In the genomic region with DNA sequence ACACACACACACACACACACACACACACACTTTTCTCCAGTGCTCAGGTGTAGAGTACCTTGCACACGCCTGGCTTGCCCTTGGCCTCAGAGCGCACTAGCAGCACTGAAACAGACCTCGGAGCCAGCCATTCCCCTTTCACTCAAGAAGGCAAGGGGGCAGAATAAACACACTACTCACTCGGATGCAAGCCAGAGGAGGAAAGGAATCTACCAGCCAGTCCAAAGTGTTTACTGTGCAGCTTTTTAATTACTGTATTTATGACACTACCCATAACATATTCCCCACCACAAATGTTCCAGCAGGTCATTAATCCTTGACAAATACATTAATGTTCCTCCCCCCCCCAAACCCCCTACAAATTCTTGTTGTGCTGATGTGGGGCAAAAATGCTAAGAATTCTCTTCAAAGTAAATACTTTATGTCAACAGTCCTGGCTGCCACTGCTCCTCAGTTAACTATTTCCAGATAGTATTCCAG, we compare ENCODE assay signal across 11 mouse cellular contexts.
DNase-seq lines count a peak whose midpoint lies in the region; ATAC-seq and TF ChIP-seq lines count a peak whose summit lies in the region.
"Had no signal": no experiment of that assay in that cellular context is flagged by ENCODE, and none has a peak within 500 bp of the region (broad histone marks: within the 10 kb centered on the region; RNA-seq: fewer than 3 reads in every experiment).

No protein-coding gene starts in this region.

- peak overlapping the region; percentile 37; the same call in 1 of the 2 replicates for H3K27ac ChIP-seq in midbrain, embryonic 14.5 days (replicated peaks; ENCODE audit: low read depth, low read length)
- H3K27ac ChIP-seq in midbrain, embryonic 15.5 days: no peak overlapping the region
- H3K27ac ChIP-seq in kidney, adult 2 months (ENCODE audit: insufficient read depth, low read depth, low read length): peak overlapping the region; percentile 93

- H3K4me1 ChIP-seq in midbrain, embryonic 14.5 days (ENCODE audit: control insufficient read depth, insufficient read depth, low read length): peaks cover 10% of the 10 kb centered on the region
- H3K4me1 ChIP-seq in midbrain, embryonic 15.5 days: peaks cover 12% of the 10 kb centered on the region
- H3K4me1 ChIP-seq in kidney, adult 2 months (ENCODE audit: control insufficient read depth, insufficient read depth, low read length): peaks cover 42% of the 10 kb centered on the region

- 87% methylated on average over 4 of the region's 4 CpGs for WGBS in midbrain, embryonic 14.5 days
- WGBS in midbrain, embryonic 15.5 days: 71% methylated on average over 4 of the region's 4 CpGs
- 20% methylated on average over 4 of the region's 4 CpGs for WGBS in kidney, adult 2 months

- no peak for DNase-seq in midbrain, embryonic 14.5 days
- peak; percentile 86 for DNase-seq in kidney, adult 2 months
- peak; percentile 32 to 55 for DNase-seq in kidney, postnatal 4 days
- DNase-seq in embryo, embryonic 9.5 days (ENCODE audit: extremely low spot score): no peak
- no peak for DNase-seq in urinary bladder, adult 18-20 months (ENCODE audit: low spot score in 2 of 2)
- no peak for DNase-seq in layer of hippocampus, adult 9-11 months
- DNase-seq: gastrocnemius, postnatal 14 days; retina, postnatal 1 day; thymus, postnatal 36 days had no signal

- no peak overlapping the region for H3K9ac ChIP-seq in midbrain, embryonic 14.5 days (replicated peaks; ENCODE audit: low read length)
- H3K9ac ChIP-seq in midbrain, embryonic 15.5 days: no peak overlapping the region

- H3K4me2 ChIP-seq in midbrain, embryonic 14.5 days (ENCODE audit: low read length): no peak overlapping the region
- no peak overlapping the region for H3K4me2 ChIP-seq in midbrain, embryonic 15.5 days

- H3K4me3 ChIP-seq in midbrain, embryonic 14.5 days (replicated peaks; ENCODE audit: low read depth, low read length): no peak overlapping the region
- no peak overlapping the region for H3K4me3 ChIP-seq in midbrain, embryonic 15.5 days
- no peak overlapping the region for H3K4me3 ChIP-seq in kidney, adult 2 months (ENCODE audit: insufficient read depth, low read depth, low read length)
- H3K4me3 ChIP-seq: forebrain, embryonic 10.5 days had no signal

- ATAC-seq in midbrain, embryonic 14.5 days (ENCODE audit: low FRiP score, low TSS enrichment): no peak
- ATAC-seq in midbrain, embryonic 15.5 days (replicated peaks): no peak

- TF ChIP-seq POLR2A in kidney, adult 2 months (IDR thresholded peaks at IDR 0.05; ENCODE audit: low read depth, low read length): no peak

- no peaks in the 10 kb centered on the region for H3K27me3 ChIP-seq in midbrain, embryonic 14.5 days (ENCODE audit: control insufficient read depth, insufficient read depth, low read length)
- no peaks in the 10 kb centered on the region for H3K27me3 ChIP-seq in midbrain, embryonic 15.5 days (replicated peaks)
- H3K27me3 ChIP-seq in kidney, adult 2 months (replicated peaks; ENCODE audit: control insufficient read depth, insufficient read depth, low read length): no peaks in the 10 kb centered on the region

- H3K9me3 ChIP-seq in midbrain, embryonic 14.5 days (ENCODE audit: control insufficient read depth, low read length): no peaks in the 10 kb centered on the region
- H3K9me3 ChIP-seq in midbrain, embryonic 15.5 days: no peaks in the 10 kb centered on the region
- H3K9me3 ChIP-seq: forebrain, embryonic 10.5 days had no signal

- H3K36me3 ChIP-seq in midbrain, embryonic 14.5 days (ENCODE audit: control insufficient read depth, insufficient read depth, low read length): no peaks in the 10 kb centered on the region
- H3K36me3 ChIP-seq in midbrain, embryonic 15.5 days (replicated peaks): no peaks in the 10 kb centered on the region
- no peaks in the 10 kb centered on the region for H3K36me3 ChIP-seq in kidney, adult 2 months (ENCODE audit: control insufficient read depth, insufficient read depth, low read length)
- H3K36me3 ChIP-seq: forebrain, embryonic 10.5 days had no signal

- TF ChIP-seq CTCF in kidney, adult 2 months (conservative IDR thresholded peaks at IDR 0.05; ENCODE audit: insufficient read depth, insufficient read length, low read depth, low read length): no peak

Comparison
In these comparisons a context has a peak if more than half of its experiments do, and no peak if none do; other contexts are left out.
1. DNase-seq: peak in kidney, adult 2 months (single experiment) and kidney, postnatal 4 days (2 of 2); none in midbrain, embryonic 14.5 days (single experiment), embryo, embryonic 9.5 days (single experiment), urinary bladder, adult 18-20 months (0 of 2) and layer of hippocampus, adult 9-11 months (single experiment).